Mouse (Mus musculus) midbrain, embryonic 13.5 days (tissue): Measurements from ENCODE around the gene P2ry14. TPM values are rescaled to one million over a fixed set of nuclear protein-coding genes. Genes with fewer than 3 reads are reported as not detected.
"Not testable (repeated sequence)": the region's sequence is repeated elsewhere in the genome, so short reads cannot be mapped to it uniquely, and the experiment has no call there.

Source experiments
- ATAC-seq: fragments of 200-750 bp; cut with Nextera tagmentation; 2 replicates; pipeline ENCODE4 v1.8.0; 2017; ENCODE audit warnings: mild to moderate bottlenecking, moderate TSS enrichment, moderate library complexity
- H3K27ac ChIP-seq: fragments of 300-500 bp; sonication (generic); 2 replicates; pipeline ENCODE4 v1.5.1; 2015; ENCODE audit warnings: inconsistent platforms, mild to moderate bottlenecking, moderate library complexity
- H3K27me3 ChIP-seq: fragments of 300-500 bp; sonication (generic); 2 replicates; pipeline ENCODE4 v1.6.1; 2015; ENCODE audit warnings: mild to moderate bottlenecking, inconsistent platforms
- H3K36me3 ChIP-seq: fragments of 300-500 bp; sonication (generic); 2 replicates; pipeline ENCODE4 v1.6.1; 2015; ENCODE audit warnings: mild to moderate bottlenecking, inconsistent platforms
- H3K4me1 ChIP-seq: fragments of 300-500 bp; sonication (generic); replicated peaks from 2 replicates; pipeline ENCODE4 v1.6.1; 2015; ENCODE audit warnings: inconsistent platforms
- H3K4me2 ChIP-seq: fragments of 300-500 bp; sonication (generic); replicated peaks from 2 replicates; pipeline ENCODE4 v1.6.1; 2015; ENCODE audit warnings: moderate library complexity, mild to moderate bottlenecking, inconsistent platforms
- H3K4me3 ChIP-seq: fragments of 300-500 bp; sonication (generic); replicated peaks from 2 replicates; pipeline ENCODE4 v1.5.1; 2015; ENCODE audit warnings: mild to moderate bottlenecking, inconsistent platforms
- H3K9ac ChIP-seq: fragments of 300-500 bp; sonication (generic); replicated peaks from 2 replicates; pipeline ENCODE4 v1.6.1; 2015; ENCODE audit warnings: mild to moderate bottlenecking, inconsistent platforms
- H3K9me3 ChIP-seq: fragments of 300-500 bp; sonication (generic); 2 replicates; pipeline ENCODE4 v1.6.1; 2016; ENCODE audit warnings: mild to moderate bottlenecking, inconsistent platforms
- WGBS: fragments of 180-500 bp; shearing (Covaris S2); methylation state at CpG from one replicate; pipeline ENCODE4 v1.1.7; 2015; 5-methylcytosine and 5-hydroxymethylcytosine counted together
- polyA plus RNA-seq: library from polyadenylated mRNA; unstranded; fragments of >200 nt; fragmentation: Nextera tagmentation; extraction: Ambion mirVana; gene quantifications from 2 replicates; pipeline ENCODE4 v1.2.1, GENCODE M21; 2015

Gene P2ry14
- polyA plus RNA-seq, 1 experiment from 2014 or later = 1.9 TPM

DNA sequence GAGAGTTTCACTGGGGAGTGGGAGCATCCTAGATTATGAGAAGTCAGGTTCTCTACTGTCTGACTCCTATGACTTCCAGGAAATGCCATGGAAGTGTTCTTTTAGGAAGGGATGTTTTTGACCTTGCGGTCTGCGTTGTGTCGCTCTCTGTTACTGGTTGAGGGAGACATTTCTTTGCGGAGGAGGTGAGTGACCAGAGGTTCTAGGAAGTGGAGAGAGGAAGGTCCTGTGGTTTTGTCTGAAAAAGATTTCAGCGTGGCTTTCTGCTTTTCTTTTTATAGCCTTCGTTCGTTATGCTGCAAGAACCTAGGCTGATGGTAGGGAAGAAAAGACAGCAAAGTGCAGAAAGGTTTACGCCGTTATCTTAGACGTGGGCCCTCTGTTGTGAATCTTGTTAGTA, 54.9 kb downstream of the P2ry14 start:
- Histone ChIP-seq H3K4me3 (no peak overlapping the region), H3K9me3 (no peaks in the 10 kb centered on the region), H3K4me1 (no peaks in the 10 kb centered on the region), H3K4me2 (no peak overlapping the region), H3K27me3 (no peaks in the 10 kb centered on the region), H3K36me3 (no peaks in the 10 kb centered on the region), H3K9ac (no peak overlapping the region), H3K27ac (no peak overlapping the region)
- ATAC-seq = no peak
- WGBS = 91% methylated on average over 10 of the region's 10 CpGs

DNA sequence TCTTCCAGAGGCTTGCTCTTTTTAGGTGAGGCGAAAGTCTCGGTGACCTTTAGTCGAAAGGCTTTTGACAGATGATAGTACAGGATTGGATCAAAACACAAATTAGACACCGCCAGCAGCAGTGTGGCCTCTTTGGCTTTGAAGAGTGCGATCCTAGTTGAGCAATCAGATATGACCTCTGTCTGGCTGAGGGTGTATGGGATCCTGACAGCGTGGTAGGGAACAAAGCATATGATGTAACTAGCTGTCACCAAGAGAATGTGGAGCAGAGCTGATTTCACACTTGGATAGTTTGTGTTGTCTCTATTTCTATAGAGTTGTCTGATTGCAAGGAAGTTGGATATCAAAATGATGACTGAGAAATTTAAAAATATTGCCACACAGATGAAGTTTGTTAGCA, 56.0 kb downstream of the P2ry14 start:
- Histone ChIP-seq H3K4me3 (no peak overlapping the region), H3K9me3 (no peaks in the 10 kb centered on the region), H3K9ac (no peak overlapping the region), H3K4me1 (no peaks in the 10 kb centered on the region), H3K27me3 (no peaks in the 10 kb centered on the region), H3K36me3 (no peaks in the 10 kb centered on the region), H3K4me2 (no peak overlapping the region), H3K27ac (no peak overlapping the region)
- ATAC-seq = no peak
- 66% methylated on average over 6 of the region's 6 CpGs for WGBS

- Histone ChIP-seq H3K36me3 (no peaks in the 10 kb centered on the region), H3K4me2 (no peak overlapping the region), H3K9me3 (no peaks in the 10 kb centered on the region), H3K4me3 (no peak overlapping the region), H3K9ac (no peak overlapping the region), H3K4me1 (no peaks in the 10 kb centered on the region), H3K27me3 (no peaks in the 10 kb centered on the region), H3K27ac (no peak overlapping the region)
- 86% methylated on average over 11 of the region's 11 CpGs for WGBS
- no peak for ATAC-seq
These were observed 60.7 kb downstream of the P2ry14 start for GRCm38 (mm10) chr3:59092702-59093101.

DNA sequence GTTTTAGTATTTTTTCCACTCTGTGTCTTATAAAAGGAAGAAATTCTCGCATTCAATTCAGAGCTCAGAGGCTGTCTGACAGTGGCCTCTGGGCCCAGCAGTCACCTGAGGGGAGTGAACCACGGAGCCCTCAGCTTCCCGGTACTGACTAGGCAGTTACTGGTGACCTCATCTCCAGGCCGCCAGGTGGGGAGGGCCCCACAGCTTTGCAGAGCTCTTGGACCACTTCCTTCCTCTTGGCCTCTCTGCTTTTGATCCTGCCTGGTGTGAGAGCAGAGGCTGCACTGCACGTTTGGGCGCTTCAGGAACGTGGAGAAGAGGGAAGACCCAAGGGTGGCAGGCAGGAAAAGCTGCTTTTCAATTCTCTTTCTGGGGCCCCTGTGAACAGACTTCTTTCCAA, 72.5 kb downstream of the P2ry14 start:
- H3K27ac ChIP-seq = no peak overlapping the region
- H3K4me2 ChIP-seq = no peak overlapping the region
- no peak for ATAC-seq
- H3K9ac ChIP-seq = no peak overlapping the region
- no peaks in the 10 kb centered on the region for H3K9me3 ChIP-seq
- peaks cover 3% of the 10 kb centered on the region; the same call in 1 of the 2 replicates for H3K4me1 ChIP-seq
- WGBS = 26% methylated on average over 7 of the region's 7 CpGs
- H3K36me3 ChIP-seq = no peaks in the 10 kb centered on the region
- no peak overlapping the region for H3K4me3 ChIP-seq
- H3K27me3 ChIP-seq = no peaks in the 10 kb centered on the region

DNA sequence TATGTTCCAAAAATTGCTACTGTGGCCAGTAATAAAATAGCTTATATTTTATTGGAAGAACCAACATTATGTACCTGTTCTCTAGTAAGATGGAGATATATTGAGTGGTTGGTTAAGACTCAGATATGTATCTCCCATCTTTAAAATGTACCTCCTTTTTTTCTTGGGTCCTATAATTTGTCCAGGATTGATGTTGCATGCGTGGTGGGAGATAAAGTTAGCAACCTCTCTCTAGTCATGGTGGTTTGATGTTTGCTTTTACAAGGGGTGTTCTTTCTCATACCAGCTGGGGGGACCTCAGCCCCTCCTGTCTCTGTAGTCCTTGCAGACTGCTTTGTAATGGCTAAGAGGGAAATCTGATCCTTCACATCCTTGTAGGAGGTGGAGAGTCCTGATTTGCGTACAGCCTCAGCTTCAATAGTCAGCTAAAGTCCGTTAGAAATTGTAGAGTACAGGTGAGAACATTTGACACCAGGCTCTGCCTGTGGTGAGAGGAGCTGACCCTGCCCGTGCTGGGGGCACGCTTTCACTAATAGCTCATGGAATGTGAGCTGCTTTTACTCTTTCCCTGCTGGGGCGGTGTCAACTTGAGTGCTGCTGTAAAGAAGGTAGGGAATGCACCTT, 73.0 kb downstream of the P2ry14 start:
- H3K27ac ChIP-seq = no peak overlapping the region
- ATAC-seq = no peak
- no peaks in the 10 kb centered on the region for H3K27me3 ChIP-seq
- H3K4me3 ChIP-seq = no peak overlapping the region
- 18% methylated on average over 6 of the region's 6 CpGs for WGBS
- H3K9ac ChIP-seq = no peak overlapping the region
- H3K36me3 ChIP-seq = no peaks in the 10 kb centered on the region
- H3K4me2 ChIP-seq = no peak overlapping the region
- no peaks in the 10 kb centered on the region for H3K9me3 ChIP-seq
- H3K4me1 ChIP-seq = peaks cover 3% of the 10 kb centered on the region; the same call in 1 of the 2 replicates

DNA sequence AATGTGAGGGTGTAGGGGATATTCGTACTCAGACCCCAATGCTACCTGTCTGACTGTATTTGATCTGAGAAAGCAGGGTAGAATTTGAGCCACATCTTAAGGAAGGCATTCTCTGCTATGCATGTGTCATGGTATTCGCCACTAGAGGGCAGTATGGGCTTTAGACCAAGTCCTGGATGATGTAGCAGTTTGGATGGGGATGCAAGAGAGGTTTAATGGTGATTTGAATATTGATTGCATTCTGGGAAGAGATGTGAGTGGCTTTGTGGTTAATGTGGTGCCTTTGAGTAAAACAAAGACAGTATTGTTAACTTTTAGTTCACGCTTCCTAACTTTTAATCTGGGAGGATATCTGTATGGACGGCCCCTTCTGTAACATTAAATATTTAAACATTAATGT, 74.1 kb downstream of the P2ry14 start:
- no peaks in the 10 kb centered on the region for H3K27me3 ChIP-seq
- H3K9me3 ChIP-seq = no peaks in the 10 kb centered on the region
- WGBS = 46% methylated on average over 4 of the region's 4 CpGs
- no peaks in the 10 kb centered on the region for H3K36me3 ChIP-seq
- peak; percentile 68; the same call in 1 of the 2 replicates for ATAC-seq
- H3K4me1 ChIP-seq = peaks cover 3% of the 10 kb centered on the region; the same call in 1 of the 2 replicates
- no peak overlapping the region for H3K27ac ChIP-seq
- no peak overlapping the region for H3K9ac ChIP-seq
- no peak overlapping the region for H3K4me3 ChIP-seq
- no peak overlapping the region for H3K4me2 ChIP-seq

- Histone ChIP-seq H3K4me3 (no peak overlapping the region), H3K4me2 (no peak overlapping the region), H3K27ac (no peak overlapping the region), H3K36me3 (no peaks in the 10 kb centered on the region), H3K9me3 (no peaks in the 10 kb centered on the region), H3K27me3 (no peaks in the 10 kb centered on the region), H3K4me1 (peaks cover 3% of the 10 kb centered on the region; the same call in 1 of the 2 replicates), H3K9ac (no peak overlapping the region)
- 87% methylated on average over 11 of the region's 11 CpGs for WGBS
- no peak for ATAC-seq
These were observed 74.8 kb downstream of the P2ry14 start for GRCm38 (mm10) chr3:59078585-59078984.

DNA sequence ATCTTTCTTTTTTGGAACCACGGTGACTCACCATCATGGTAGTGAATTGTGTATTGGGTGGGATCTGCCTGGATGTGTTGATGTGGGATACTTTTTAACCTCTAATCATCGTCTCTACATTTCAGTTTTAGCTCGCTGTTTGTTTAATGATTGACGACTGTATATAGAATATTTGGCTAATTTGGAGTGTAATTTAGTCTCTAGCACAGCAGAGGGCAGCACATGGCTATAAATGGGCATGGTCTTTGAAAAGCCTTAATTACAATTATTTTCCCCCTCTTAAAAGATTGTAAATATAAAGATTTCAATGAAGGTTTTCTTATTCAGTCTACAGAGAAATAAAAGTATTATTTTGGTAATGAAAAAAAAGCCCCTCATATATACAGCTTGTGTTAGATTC, 76.1 kb downstream of the P2ry14 start:
- no peak overlapping the region for H3K9ac ChIP-seq
- H3K9me3 ChIP-seq = no peaks in the 10 kb centered on the region
- no peaks in the 10 kb centered on the region for H3K27me3 ChIP-seq
- H3K27ac ChIP-seq = no peak overlapping the region
- H3K4me2 ChIP-seq = no peak overlapping the region
- no peaks in the 10 kb centered on the region for H3K36me3 ChIP-seq
- peaks cover 3% of the 10 kb centered on the region; the same call in 1 of the 2 replicates for H3K4me1 ChIP-seq
- WGBS = 69% methylated on average over 4 of the region's 4 CpGs
- no peak overlapping the region for H3K4me3 ChIP-seq
- ATAC-seq = no peak

GRCm38 (mm10) chr3:59069071-59069470, 84.3 kb downstream of the P2ry14 start:
- H3K4me2 ChIP-seq, ATAC-seq, H3K27me3 ChIP-seq, H3K36me3 ChIP-seq, H3K9me3 ChIP-seq, H3K4me3 ChIP-seq, H3K4me1 ChIP-seq, H3K9ac ChIP-seq, H3K27ac ChIP-seq: not testable (repeated sequence)
- 88% methylated on average over 1 of the region's 1 CpGs for WGBS

DNA sequence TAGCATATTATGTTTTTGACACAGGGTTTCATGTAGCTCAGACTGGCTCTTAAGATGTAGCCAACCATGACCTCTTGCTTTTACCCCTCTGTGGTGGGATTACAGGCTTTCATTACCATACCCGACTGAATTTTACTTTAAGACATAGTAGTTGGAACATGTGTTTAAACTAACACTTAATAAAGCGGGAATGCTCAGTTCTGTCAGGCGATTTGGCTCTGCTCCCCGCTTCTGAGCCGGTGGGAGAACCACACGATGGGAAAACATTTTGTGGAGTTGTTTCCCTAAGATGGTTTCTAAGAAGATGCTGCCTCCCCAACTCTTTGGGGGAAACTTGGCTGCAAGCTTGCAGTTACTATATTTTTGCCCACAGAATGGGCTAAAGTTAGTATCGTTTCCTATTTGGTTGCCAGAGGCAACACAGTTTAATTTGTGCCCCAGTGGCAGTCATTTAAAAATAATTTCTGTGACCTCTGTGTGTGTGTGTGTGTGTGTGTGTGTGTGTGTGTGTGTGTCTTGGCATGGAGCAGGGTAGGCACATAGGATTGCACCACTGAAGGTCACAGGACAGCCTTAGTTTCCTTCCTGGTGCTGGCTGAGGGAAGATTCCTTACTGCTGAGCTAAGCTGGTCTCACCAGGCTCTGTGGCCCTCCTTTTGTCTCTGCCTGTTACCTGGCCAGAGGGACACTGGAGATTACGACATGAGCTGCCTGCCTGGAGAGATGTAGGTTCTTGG, 86.7 kb downstream of the P2ry14 start:
- 78% methylated on average over 8 of the region's 8 CpGs for WGBS
- Histone ChIP-seq H3K9me3 (no peaks in the 10 kb centered on the region), H3K4me2 (no peak overlapping the region), H3K9ac (no peak overlapping the region), H3K27me3 (no peaks in the 10 kb centered on the region), H3K4me3 (no peak overlapping the region), H3K27ac (no peak overlapping the region), H3K36me3 (no peaks in the 10 kb centered on the region), H3K4me1 (no peaks in the 10 kb centered on the region)
- ATAC-seq = no peak

- Histone ChIP-seq H3K27me3 (no peaks in the 10 kb centered on the region), H3K4me2 (no peak overlapping the region), H3K9me3 (no peaks in the 10 kb centered on the region), H3K36me3 (no peaks in the 10 kb centered on the region), H3K4me1 (no peaks in the 10 kb centered on the region), H3K9ac (no peak overlapping the region), H3K27ac (no peak overlapping the region), H3K4me3 (no peak overlapping the region)
- 93% methylated on average over 3 of the region's 3 CpGs for WGBS
- ATAC-seq = no peak
These were observed 87.5 kb downstream of the P2ry14 start for GRCm38 (mm10) chr3:59065937-59066336.
